Mouse (Mus musculus) adrenal gland, adult 18-20 months (tissue): ENCODE measurements at regions not wholly inside any gene's neighbourhood (a gene's known extent, or its start where the extent isn't known, plus 50 kb on each side); places are given as distances from the start of the nearest gene placed in this dataset.

ENCODE experiments used
- DNase-seq, 2 experiments: peaks; one replicate each; pipeline ENCODE4 v3.0.0; 2021 to 2022; ENCODE audit warnings: low spot score in 2 of 2

DNA sequence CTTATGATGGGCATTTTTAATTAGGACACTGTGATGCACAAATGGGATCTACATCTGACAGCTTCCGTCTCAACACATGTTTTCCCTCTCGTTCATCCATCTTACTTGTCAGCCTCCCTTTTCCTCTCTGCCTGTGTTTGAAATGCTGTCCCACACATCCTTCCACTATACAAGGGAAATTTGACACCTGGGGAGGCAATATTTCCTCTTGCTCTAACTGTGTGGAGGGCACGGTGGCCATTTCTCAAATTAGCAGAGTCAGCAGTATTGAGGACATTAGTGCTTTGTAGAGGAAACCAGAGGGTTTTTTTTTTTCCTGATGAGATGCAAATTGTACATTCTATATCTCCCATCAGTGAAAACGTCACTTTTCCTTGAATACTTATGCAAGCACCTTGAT is 712.2 kb downstream of the Slc4a3 start:
- no peak for DNase-seq

DNA sequence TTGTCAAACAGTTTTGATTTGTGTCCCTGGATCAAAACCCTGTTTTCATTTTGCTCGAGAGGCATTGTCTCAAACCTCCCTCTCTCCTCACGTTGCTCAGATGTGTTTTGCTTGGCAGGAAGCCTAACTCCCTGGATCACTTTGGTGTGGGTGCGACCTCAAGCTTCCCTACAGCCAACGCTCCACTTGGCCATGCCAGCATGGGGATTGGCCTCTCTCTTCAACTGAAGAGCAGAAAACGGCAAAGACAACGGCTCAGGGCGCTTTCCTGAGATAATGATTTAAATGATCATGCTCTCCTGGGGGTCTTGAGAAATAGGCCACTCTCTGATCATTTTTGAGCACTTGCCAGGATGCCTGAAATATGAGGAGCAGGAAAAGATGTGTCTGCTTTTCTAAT is 730.1 kb downstream of the Slc4a3 start:
- peak in 1 of 2 experiments; percentile 5 for DNase-seq

DNA sequence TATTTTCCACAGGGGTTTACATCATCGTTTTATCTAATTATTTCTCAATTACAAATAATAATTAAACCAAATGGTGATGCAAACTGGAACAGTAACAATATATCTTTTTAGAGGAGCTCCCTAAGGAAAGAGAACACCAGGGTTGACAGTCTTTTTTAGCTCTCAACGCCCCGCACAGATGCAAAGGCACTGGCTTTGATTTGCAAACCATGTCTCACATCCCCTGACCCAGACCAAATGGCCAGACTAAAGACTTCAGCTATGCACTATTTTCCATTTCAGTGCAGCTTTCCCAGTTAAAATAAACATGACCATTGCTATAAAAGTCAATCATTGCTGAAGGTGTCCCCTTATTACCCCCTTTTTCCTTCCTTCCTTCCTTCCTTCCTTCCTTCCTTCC is 730.6 kb downstream of the Slc4a3 start:
- DNase-seq: no peak

DNA sequence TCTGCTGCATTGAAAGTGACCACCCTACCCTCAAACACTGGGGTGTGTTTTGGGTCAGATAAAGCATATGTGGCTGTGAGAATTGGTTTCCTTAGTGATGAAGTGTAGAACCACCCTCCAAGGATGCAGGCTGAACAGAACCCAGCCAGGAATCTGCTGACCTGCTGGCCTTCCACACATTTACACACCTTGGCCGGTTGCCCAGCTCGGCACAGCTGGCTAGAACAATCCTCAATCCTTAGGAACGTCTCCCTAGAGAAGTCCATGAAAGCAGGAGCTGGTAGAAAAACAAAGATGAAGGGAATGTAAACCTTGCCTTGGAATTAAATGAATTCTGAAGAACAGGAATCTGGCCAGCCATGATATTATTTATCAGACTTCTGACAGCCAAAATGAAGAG is 737.3 kb downstream of the Slc4a3 start:
- no peak for DNase-seq

DNA sequence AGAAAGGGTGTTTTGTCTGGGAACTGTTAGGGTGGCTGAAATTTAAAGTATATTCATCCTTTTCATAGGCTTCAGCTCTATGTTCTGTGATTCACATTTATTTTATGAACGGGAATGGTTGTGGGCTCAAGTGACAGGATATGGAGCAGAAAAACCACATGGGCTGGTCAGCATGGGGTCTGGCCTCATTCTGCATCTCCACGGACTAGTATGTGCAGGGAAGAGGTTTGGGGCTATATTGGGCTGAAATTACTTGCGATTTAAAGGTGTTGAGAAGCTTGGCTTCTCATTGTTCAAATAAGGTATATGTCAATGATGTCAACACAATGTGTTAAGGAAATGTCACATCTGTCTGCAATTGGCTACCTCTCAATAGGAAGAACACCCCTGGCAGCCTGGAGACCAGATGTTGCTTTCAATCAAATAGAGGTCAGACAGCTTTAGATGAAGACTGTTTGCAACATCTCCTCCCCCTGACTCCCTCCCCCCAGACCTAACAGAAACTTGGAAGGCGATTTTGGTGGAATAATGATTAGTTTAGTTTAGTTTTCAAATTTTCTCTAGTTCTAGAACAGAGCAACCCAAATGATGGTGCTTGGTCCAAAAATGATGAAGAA is 777.0 kb downstream of the Slc4a3 start:
- no peak for DNase-seq

DNA sequence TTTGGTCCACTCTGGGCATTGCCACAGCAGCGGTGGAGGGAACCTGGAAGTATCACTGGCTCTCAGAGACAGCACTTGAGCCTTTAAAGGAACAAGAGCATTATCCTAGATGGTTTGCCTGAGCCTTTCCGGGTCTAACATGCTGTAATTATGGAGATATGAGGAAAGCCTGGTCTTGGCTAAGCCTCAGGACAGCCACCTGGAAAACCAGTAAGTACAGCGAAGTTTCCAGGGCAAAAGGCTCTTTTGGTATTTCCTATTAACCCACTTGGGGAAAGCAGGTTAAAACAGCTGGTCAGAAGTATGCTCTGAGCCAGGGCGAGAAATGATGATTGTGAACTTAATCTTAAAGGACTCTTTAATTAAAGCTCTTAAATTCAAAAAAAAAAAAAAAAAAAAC is 777.5 kb downstream of the Slc4a3 start:
- DNase-seq: no peak

DNA sequence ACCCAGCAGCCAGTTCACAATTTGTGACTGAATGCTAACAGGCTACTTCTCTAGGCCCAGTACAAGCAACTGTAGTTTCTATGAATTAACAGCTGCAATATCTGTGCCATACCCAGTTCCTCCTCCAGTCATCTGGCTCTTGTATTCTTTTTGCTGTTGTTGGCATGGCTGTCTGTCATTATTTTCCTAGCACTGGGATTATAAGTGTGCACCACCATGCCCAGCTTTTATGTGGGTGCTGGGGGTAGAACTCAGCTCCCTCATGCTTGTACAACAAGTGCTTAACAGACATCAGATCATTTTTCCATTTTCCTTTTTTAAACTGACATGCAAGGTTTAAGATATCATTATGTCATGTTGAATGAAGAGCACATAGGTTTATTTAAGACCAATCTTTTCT is 789.9 kb downstream of the Slc4a3 start:
- DNase-seq: no peak

DNA sequence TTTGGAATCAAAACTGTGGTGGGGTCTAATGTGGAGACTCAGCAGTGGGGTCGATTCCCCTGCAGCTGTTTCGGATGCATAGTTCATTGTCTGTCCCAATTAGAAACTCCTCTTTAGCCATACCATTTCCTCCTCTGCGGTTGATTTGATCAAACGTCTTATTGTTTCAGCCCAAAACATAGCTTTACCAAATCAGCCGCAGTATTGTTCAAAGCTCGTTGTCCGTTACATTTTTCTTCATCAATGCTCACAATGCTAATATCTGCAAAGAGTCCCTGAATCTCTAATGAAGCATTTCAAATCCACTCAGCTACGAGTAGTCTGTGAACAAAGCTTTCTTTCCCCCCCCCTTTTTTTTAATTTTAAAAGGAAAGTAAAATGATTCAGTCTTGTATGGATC is 816.0 kb downstream of the Slc4a3 start:
- no peak for DNase-seq

DNA sequence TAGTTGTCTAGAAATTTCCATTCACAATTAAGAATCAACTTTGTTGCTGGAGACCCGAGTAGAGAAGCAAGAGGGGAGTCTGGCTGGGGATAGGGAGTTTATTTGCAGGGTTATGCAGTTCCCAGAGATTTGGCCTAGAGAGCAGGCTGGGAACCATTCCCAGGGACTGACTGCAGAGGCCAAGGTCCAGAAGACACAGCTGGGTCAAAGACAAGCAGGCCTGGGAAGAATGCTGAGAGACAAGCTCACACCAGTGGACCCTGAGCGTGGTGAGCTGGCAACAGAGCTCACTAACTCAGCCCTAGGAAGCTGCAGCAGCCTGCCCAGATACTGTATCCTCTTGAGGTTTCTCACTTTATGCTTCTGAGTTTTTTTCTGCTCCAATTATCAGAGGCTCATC is 827.9 kb downstream of the Slc4a3 start:
- peak; percentile 3 to 17 for DNase-seq

DNA sequence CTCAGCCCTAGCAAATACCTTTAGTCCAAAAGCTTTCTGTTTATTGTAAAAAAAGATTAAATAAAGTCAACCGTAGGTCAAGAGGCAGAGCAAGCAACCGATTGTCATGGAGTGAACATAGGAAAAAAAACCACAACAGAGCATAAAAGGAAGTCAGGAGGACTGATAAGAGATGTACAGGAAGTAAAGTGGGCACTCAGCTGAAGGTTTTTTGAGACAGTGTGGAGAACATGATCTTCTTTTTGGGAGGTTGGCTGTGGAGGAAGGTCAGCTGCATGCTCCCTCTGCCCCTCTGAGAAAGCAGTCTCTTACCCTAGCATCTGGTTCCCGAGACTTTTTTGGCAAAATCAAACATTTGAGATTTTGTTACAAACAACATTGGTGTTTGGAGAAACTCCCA is 832.1 kb downstream of the Slc4a3 start:
- DNase-seq: no peak

DNA sequence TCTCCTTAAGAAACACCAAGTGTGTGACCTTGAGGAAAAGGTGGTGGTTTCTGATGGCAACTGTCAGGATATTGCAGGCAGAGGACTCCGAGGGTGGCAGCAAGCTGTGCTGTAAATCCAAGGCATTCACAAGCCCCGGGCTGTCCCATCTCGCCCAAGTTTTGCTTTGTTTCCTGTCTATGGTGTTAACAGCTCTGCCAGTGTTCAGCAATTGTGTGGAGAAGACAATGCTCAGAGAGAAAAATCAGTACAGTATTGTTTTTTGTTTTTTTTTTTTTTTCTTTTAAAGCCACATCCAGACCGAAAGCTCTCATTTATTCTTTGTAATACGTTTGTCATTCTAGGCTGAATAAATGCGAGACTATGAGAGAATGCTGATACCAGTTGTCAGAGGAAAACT is 846.5 kb downstream of the Slc4a3 start:
- DNase-seq: no peak

DNA sequence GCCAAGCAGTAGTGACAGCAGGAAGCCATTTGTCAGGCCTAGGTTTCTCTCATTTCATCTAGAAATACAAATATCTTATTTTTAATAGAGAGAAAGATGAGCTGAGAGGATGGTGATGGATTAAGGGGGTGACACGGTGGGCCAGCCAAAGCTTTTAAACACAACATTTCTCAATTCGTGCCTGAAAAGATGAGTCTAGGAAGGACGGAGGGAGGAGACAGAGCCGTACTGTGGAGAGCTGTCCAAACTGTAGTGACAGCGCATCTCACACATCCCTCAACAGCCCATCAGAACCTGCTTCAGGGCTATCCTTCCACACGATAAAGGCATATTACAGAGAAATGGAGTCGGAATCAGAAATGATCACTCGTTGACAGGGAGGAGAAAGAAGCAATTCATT is 848.0 kb downstream of the Slc4a3 start:
- no peak for DNase-seq

DNA sequence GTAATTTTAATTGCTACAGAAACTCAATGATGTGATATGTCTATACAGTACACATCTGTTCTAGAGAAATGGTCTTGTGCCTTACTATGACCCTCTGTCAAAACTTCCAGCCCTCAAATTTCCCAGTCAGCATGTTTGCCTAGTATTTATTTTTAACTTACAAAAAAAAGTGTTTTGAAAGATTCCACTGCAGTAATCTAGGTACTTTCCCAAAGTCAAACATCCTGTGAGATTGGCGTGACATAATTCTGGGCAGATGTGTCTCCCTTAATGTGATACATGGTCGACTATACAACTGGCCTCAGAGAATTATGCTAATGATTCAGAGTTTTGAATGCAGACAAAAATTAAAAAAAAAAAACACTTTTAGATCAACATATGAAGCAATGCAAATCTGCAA is 856.8 kb downstream of the Slc4a3 start:
- DNase-seq: no peak

DNA sequence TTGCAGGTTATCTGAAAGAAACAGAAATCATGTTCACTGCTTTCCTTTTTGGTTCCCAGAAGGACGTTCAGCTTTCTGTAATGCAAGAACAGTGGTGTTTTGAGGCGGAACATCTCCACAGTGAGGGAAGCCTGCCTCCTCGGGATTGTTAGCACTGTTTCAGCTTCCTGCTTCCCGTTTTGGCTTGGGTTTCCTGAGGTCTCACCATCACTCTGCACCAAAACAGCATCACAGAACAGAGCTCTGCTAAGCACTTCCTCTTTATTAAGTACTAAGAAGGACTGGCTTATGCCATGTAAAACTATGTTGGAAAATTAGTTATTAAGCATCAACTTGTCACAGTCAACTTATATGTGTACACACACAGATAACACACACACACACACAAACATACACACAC is 857.9 kb downstream of the Slc4a3 start:
- DNase-seq: no peak

DNA sequence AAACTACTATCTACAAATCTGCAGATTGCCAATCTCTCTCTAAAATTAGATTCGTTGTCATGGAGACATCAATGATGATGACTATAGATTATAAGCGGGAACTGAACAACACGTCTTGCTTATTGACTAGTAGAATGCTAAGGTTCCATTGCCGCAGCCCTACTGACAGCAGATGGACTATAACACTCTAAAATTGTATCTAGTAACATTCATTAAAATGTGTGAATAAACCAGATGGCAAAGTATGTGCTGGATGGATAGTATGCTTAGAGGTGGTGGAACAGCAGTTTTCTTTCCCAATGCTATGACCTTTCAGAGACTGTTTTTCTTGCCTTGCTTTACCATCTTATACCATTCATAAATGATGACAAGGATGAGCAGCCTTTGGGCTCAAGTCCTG is 864.7 kb downstream of the Slc4a3 start:
- DNase-seq: no peak

DNA sequence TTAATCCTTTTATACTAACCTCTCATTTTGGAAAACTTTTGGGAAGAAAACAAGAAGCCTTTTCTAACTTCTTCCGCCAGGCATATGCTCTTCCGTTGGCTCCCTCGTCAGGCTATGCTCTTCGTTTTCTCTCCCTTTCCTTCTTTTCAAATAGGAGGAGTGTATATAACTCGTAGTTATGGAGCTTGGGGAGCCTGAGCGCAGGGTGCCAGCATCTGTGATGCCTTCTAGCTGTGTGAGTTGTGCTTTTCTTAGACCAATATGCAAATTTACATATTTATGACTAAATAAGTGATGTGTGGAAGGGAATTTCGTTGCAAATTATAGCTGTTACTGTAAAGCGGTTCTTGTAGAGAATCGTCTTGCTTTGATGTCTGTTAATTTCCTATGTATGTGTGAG is 874.5 kb downstream of the Slc4a3 start:
- no peak for DNase-seq

DNA sequence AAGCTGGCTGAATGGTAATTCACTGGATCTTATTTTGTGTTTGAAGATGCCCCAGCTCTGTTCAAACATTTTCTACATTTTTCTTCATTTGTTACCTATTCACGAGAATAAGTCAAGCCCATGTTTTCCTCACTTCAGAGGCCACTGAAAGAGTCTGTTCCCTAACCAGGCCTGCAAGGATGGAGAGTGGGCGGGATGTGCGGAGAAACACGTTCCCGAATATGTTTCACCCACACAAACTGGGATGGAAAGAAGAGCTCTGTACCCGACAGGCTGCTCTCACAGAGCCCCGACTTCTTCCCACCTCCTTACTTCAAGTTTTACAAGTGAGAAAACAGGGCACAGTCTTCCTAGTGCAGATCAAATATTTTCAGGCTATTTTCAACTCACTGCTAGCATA is 881.4 kb downstream of the Slc4a3 start:
- no peak for DNase-seq

DNA sequence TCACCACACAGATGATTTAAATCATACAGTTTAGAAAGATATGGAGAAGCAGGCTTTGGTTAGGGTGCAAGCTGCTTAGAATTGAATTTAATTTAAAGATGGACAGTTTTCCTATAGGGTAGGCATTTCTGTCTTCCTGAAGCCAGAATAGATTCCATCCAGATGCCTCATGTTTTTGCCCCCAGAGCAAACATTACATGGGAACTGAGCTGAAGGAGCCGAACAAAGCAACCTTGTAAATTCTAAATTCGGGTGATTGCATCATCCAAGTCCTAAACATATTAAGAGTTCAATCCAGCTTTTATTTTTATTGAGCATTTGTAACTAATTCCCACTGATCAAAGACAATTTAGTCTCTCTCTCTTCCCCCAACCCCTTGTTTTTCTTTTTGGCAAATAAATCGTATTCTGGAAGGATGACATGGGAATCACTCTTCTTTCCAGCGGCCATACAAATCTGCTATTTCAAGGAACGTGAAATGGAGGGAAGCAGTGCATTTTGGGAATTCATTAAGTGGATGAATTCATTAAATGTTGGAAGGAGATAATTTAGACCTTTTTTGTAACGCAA is 884.1 kb downstream of the Slc4a3 start:
- DNase-seq: no peak

DNA sequence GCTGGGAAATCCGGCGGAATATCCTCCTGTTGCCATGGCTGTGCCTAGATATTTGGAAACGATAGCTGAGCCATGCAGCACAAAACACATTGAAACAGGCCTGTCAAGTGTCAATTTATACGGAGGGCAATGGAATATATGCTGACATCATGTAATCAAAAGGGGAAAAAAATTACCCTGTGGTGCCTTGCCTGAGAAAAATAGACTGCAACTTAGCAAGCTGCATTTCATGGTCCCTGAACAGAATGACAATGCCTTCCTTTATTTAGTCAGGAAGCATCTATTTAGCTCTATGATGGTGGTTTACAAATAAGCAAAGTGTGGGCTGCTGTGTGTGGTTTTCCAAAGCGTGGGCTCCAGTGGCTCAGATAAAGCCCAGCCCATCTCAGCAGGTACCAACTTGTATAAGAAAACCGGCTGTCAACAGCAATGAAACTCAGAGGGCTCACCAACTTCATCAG is 887.4 kb downstream of the Slc4a3 start:
- no peak for DNase-seq

DNA sequence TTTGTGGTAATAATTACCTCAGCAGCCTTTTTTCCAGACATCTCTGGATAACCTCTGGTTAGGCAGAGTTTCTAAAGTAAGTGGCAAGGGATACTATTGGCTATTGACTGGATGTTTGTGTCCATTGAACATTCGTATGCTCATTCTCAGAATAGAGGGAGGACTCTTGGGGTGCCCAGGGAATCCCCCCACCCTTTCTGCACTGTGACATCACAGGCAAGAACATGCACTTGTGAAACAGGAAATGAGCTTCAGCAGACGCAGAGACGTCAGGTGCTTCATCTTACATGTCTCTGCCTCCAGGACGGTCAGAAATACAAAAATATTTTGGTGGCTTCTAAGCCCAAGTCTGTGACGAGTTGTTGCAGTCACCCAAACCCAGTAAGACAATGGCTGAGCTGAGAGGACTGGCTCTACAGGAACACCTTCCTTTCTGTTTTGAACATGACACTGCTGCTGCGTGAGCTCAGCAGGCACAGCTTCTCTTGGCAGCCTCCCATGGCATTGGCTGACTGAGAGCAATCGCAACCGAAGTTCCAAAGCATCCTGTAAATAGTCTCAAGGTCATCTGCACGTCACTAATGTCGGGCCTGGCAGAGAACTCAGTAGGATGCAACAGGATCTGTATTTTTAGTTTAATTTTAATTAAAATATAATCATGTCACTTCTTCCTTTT is 904.6 kb downstream of the Slc4a3 start:
- DNase-seq: peak in 1 of 2 experiments; percentile 14

DNA sequence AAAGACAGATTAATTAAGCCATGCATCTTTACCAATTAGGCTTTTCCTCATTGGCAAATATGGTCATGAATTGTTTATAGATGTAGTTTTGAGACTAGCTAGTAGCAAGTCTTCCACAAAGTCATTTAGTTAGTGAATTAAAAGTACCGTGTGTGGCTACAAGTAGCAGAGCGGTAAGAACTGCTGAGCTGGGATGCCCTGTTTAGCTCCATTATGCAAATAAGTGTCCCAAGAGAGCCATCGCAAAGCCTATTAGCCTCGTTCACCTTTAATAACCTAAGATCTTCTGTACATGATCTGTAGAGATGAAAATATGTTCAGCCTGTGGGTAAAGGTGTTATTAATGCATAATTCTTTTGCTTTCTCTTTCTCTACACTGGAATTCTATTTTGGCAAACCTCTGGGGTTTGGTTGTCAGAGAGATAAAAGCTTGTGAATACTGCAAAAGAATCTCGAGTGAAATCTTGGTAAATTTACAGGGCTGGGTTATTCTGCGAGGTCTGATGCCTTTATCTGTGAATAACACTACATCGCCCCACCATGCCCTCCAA is 907.2 kb downstream of the Slc4a3 start:
- no peak for DNase-seq

DNA sequence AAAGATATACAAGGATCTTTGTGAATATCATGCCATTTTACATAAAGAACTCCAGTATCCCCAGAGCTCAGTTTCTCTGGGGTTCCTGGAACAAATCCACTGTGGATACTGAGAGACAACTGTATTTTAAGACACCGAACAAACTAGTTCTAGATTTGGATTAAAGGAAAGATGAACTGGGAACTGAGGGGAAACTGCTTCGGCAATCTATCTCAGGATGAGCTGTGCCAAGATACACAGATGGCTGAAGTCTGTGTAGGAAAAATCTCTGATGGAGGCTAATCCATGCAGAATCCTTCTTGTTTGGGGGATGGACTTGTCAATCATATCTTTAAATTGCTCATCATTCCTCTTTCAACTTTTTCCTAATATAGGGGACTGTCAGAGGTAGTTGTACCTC is 920.5 kb downstream of the Slc4a3 start:
- no peak for DNase-seq

DNA sequence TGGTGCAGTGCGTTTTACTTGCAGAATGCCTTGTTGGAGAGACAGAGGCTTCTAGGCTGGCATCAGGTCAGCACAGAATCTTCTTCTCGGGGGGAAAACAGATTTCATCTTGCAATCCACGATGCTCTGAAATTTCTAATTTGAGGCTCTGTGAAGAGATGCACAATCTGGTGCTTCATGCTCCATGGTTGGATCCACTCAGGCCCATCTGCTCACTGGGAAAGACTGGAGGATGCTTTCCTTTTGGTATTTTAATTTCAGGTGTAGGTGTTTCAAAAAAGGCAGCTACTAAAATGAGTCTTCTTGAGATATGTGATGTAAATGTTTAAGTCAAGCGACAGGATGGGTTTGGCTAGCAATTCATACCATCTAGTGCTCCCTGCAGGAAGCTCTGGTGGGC is 938.1 kb downstream of the Slc4a3 start:
- DNase-seq: no peak
